Comparison of ENCODE assay signal across 10 mouse cellular contexts in genomic region chr6:92014936-92015335, GRCm38 (mm10). TPM values are rescaled to one million over a fixed set of nuclear protein-coding genes. Genes with fewer than 3 reads are reported as not detected.
A peak's percentile ranks its signal among the peaks of the same experiment; 100 is the strongest.
DNase-seq lines count a peak whose midpoint lies in the region; ATAC-seq and TF ChIP-seq lines count a peak whose summit lies in the region.
"Had no signal": no experiment of that assay in that cellular context is flagged by ENCODE, and none has a peak within 500 bp of the region (broad histone marks: within the 10 kb centered on the region; RNA-seq: fewer than 3 reads in every experiment).

No protein-coding gene starts in this region.

- no peaks in the 10 kb centered on the region for H3K4me1 ChIP-seq in cortical plate, adult 2 months (ENCODE audit: control insufficient read depth, insufficient read depth, low read length)
- peaks cover 8% of the 10 kb centered on the region for H3K4me1 ChIP-seq in kidney, embryonic 15.5 days

- 0 out of 2 replicates have a peak, but pooled peaks have one; percentile 22 for ATAC-seq in kidney, embryonic 15.5 days (replicated peaks; ENCODE audit: low FRiP score)
- ATAC-seq in CD4-positive, CD25-positive, alpha-beta regulatory T cell, adult 4 months = no peak

- no peak overlapping the region for H3K4me2 ChIP-seq in kidney, embryonic 15.5 days
- H3K4me2 ChIP-seq: liver, embryonic 15.5 days had no signal

- WGBS in kidney, embryonic 15.5 days = 59% methylated on average over 7 of the region's 7 CpGs

- DNase-seq in left cerebral cortex, adult 2 months (ENCODE audit: extremely low spot score in 1 of 2, low spot score in 2 of 2) = no peak
- DNase-seq in left cerebral cortex, adult 9 months (ENCODE audit: low spot score in 2 of 2) = no peak
- DNase-seq in lung, postnatal 36 days = peak; percentile 86
- no peak for DNase-seq in cerebellum, adult 18-20 months
- no peak for DNase-seq in spleen, postnatal 4 days (ENCODE audit: low spot score in 2 of 2)

- TF ChIP-seq POLR2A in cortical plate, adult 2 months (IDR thresholded peaks at IDR 0.05; ENCODE audit: extremely low read depth, insufficient read depth, low read length) = no peak

- no peaks in the 10 kb centered on the region for H3K9me3 ChIP-seq in kidney, embryonic 15.5 days (replicated peaks)
- H3K9me3 ChIP-seq: G1E; liver, embryonic 15.5 days had no signal

- intact Hi-C loops in left cerebral cortex, adult 2 months (cut with DNase I) = no loop called here

- no peaks in the 10 kb centered on the region for H3K36me3 ChIP-seq in kidney, embryonic 15.5 days
- H3K36me3 ChIP-seq: G1E; liver, embryonic 15.5 days had no signal

- no peaks in the 10 kb centered on the region for H3K27me3 ChIP-seq in kidney, embryonic 15.5 days
- H3K27me3 ChIP-seq: liver, embryonic 15.5 days had no signal

- TF ChIP-seq CTCF in left cerebral cortex, adult 2 months (IDR thresholded peaks at IDR 0.05) = no peak
- no peak for TF ChIP-seq CTCF in cortical plate, adult 2 months (IDR thresholded peaks at IDR 0.05; ENCODE audit: extremely low read depth, insufficient read depth, low read length)

- peak overlapping the region; percentile 36; the same call in 1 of the 2 replicates for H3K27ac ChIP-seq in left cerebral cortex, adult 2 months
- peak overlapping the region; percentile 70; the same call in 1 of the 2 replicates for H3K27ac ChIP-seq in cortical plate, adult 2 months (ENCODE audit: insufficient read depth, low read length)
- no peak overlapping the region for H3K27ac ChIP-seq in kidney, embryonic 15.5 days
- H3K27ac ChIP-seq: liver, embryonic 15.5 days had no signal

- H3K4me3 ChIP-seq in left cerebral cortex, adult 2 months = no peak overlapping the region
- H3K4me3 ChIP-seq in cortical plate, adult 2 months (ENCODE audit: insufficient read depth, low read length) = no peak overlapping the region
- no peak overlapping the region for H3K4me3 ChIP-seq in kidney, embryonic 15.5 days (replicated peaks)
- H3K4me3 ChIP-seq: liver, embryonic 15.5 days had no signal

- H3K9ac ChIP-seq in kidney, embryonic 15.5 days = no peak overlapping the region
- H3K9ac ChIP-seq: liver, embryonic 15.5 days had no signal

RNA-seq across cellular contexts. Expression of gene Fgd5, which starts 36.3 kb away (rescaled TPM):
- total RNA-seq in left cerebral cortex, adult 2 months (2021) = 1 to 10 TPM; 4.6 TPM
- polyA plus RNA-seq in cortical plate, adult 2 months (2012; rRNA removed) = 4.0 and 5.0 TPM in 2 replicates
- polyA plus RNA-seq in kidney, embryonic 15.5 days (2015; fragmentation: Nextera tagmentation; extraction: Ambion mirVana) = 18.1 and 18.7 TPM in 2 replicates
- polyA plus RNA-seq in CD4-positive, CD25-positive, alpha-beta regulatory T cell, adult 4 months (2017; shearing (Covaris generic)) = under 1 TPM in 1 of 2 experiments, not detected in 1; 0.08 TPM
